Mouse (Mus musculus) spleen, adult 2 months (tissue): ENCODE measurements around the gene Plekhh2. TPM values are rescaled to one million over a fixed set of nuclear protein-coding genes. Genes with fewer than 3 reads are reported as not detected.

Experiments used
- DNase-seq, 2 experiments: peaks; one replicate each; pipeline versions ENCODE4 v3.0.0 to v3.0.0-alpha.2; 2012 to 2021; ENCODE audit warnings: low spot score in 2 of 2, low read depth in 1 of 2
- H3K27ac ChIP-seq: fragments of 200-500 bp; 2 replicates; pipeline ENCODE4 v1.5.1; 2012; ENCODE audit warnings: low read length, inconsistent platforms; ENCODE audit not compliant: insufficient read depth
- H3K27me3 ChIP-seq: fragments of 200-500 bp; 2 replicates; pipeline ENCODE4 v1.6.1; 2012; ENCODE audit warnings: mild to moderate bottlenecking, moderate library complexity, low read length, inconsistent platforms; ENCODE audit not compliant: control insufficient read depth, insufficient read depth
- H3K36me3 ChIP-seq: fragments of 200-500 bp; 2 replicates; pipeline ENCODE4 v1.6.1; 2012; ENCODE audit warnings: mild to moderate bottlenecking, low read length, inconsistent platforms; ENCODE audit not compliant: control insufficient read depth, insufficient read depth
- H3K4me1 ChIP-seq: fragments of 200-500 bp; 2 replicates; pipeline ENCODE4 v1.6.1; 2011; ENCODE audit warnings: inconsistent platforms; ENCODE audit not compliant: control insufficient read depth, insufficient read depth, insufficient read length
- H3K4me3 ChIP-seq: fragments of 200-500 bp; 2 replicates; pipeline ENCODE4 v1.5.1; 2011; ENCODE audit warnings: mild to moderate bottlenecking, inconsistent platforms; ENCODE audit not compliant: insufficient read depth, insufficient read length; ENCODE audit errors: extremely low read depth
- CTCF ChIP-seq: fragments of 200-500 bp; IDR thresholded peaks from 2 replicates; pipeline ENCODE4 v1.5.1; 2011; ENCODE audit warnings: mild to moderate bottlenecking, inconsistent platforms; ENCODE audit not compliant: insufficient read depth, insufficient read length, insufficient replicate concordance; ENCODE audit errors: extremely low read depth
- POLR2A ChIP-seq: fragments of 200-500 bp; IDR thresholded peaks from 2 replicates; pipeline ENCODE4 v1.6.1; 2011; ENCODE audit warnings: low read depth, low read length, inconsistent platforms
- WGBS: fragments of 180-500 bp; shearing (Covaris S2); methylation state at CpG from one replicate; pipeline ENCODE4 v1.1.7; 2018; 5-methylcytosine and 5-hydroxymethylcytosine counted together
- polyA plus RNA-seq: library from polyadenylated mRNA; depleted of rRNA; stranded (reverse); fragments of >200 nt; gene quantifications from 2 replicates; pipeline ENCODE4 v1.2.3, GENCODE M21; 2012

Gene Plekhh2
- polyA plus RNA-seq, 1 experiment: 1.6 TPM

- WGBS: 87% methylated on average over 5 of the region's 5 CpGs
- no peak for DNase-seq
- Histone ChIP-seq H3K4me3 (no peak overlapping the region), H3K27me3 (no peaks in the 10 kb centered on the region; the same call in 1 of the 2 replicates), H3K4me1 (no peaks in the 10 kb centered on the region), H3K27ac (no peak overlapping the region), H3K36me3 (no peaks in the 10 kb centered on the region)
- no peak for TF ChIP-seq CTCF
- TF ChIP-seq POLR2A: no peak
Observed at GRCm38 (mm10) chr17:84498639-84499038, 13.1 kb upstream of the Plekhh2 start.

DNA sequence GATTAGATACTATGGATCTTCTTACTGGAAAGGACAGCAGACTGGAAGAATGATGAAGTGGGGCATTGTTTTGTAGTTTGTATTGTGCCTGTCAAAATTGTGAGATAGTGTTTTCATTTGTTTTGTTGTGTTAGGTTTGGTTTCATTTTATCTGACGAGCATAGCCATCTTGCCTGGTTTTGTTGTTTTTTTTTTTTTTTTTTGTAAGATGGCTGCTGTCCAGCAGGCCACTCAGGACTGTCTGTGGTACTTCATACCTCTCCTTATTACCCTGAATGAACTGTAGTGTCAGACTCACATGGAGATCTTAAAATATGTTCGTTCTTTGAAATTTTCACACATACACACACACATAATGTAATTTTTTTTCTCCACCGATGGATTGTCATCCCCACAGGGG lies 9.4 kb upstream of the Plekhh2 start:
- H3K4me3 ChIP-seq: no peak overlapping the region
- H3K36me3 ChIP-seq: no peaks in the 10 kb centered on the region
- WGBS: 73% methylated on average over 3 of the region's 3 CpGs
- no peaks in the 10 kb centered on the region for H3K27me3 ChIP-seq
- DNase-seq: no peak
- H3K27ac ChIP-seq: no peak overlapping the region
- TF ChIP-seq CTCF (no peak), POLR2A (no peak)
- no peaks in the 10 kb centered on the region for H3K4me1 ChIP-seq

- DNase-seq: no peak
- Histone ChIP-seq H3K27me3 (no peaks in the 10 kb centered on the region), H3K27ac (no peak overlapping the region), H3K4me3 (no peak overlapping the region), H3K4me1 (no peaks in the 10 kb centered on the region), H3K36me3 (no peaks in the 10 kb centered on the region)
- TF ChIP-seq POLR2A (no peak), CTCF (no peak)
- WGBS: 66% methylated on average over 2 of the region's 2 CpGs
Observed at GRCm38 (mm10) chr17:84505922-84506321, 5.8 kb upstream of the Plekhh2 start.

- Histone ChIP-seq H3K36me3 (no peaks in the 10 kb centered on the region), H3K4me1 (no peaks in the 10 kb centered on the region; the same call in 1 of the 2 replicates), H3K27me3 (peaks cover 9% of the 10 kb centered on the region), H3K27ac (no peak overlapping the region), H3K4me3 (no peak overlapping the region)
- no peak for DNase-seq
- TF ChIP-seq CTCF: no peak
- no peak for TF ChIP-seq POLR2A
- WGBS: 48% methylated on average over 3 of the region's 3 CpGs
Observed at GRCm38 (mm10) chr17:84508736-84509135, 3.0 kb upstream of the Plekhh2 start.

GRCm38 (mm10) chr17:84509176-84509575 lies 2.5 kb upstream of the Plekhh2 start:
- no peak for DNase-seq
- Histone ChIP-seq H3K4me3 (no peak overlapping the region), H3K4me1 (no peaks in the 10 kb centered on the region; the same call in 1 of the 2 replicates), H3K27me3 (peaks cover 9% of the 10 kb centered on the region), H3K27ac (no peak overlapping the region), H3K36me3 (no peaks in the 10 kb centered on the region)
- TF ChIP-seq CTCF (no peak), POLR2A (no peak)
- 80% methylated on average over 4 of the region's 4 CpGs for WGBS

DNA sequence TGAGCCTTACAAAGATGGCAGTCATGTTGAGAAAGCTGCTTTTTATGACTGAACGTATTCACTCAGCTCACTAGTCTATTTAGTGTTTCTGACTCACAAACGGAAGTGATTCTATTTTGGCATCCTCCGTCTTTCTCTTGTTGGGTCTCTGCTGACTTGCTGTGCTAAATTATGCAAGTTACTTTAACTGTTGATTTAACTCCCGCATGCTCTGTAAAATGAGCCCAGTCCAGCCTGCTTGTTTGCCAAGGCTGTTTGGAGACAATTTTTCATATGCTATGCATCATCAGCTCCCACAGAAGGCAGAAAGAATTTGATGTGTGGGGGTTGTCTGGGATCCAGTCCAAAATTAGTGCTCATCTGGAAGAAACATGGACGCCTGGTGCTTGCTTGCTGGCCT lies 1.3 kb upstream of the Plekhh2 start:
- Histone ChIP-seq H3K4me3 (no peak overlapping the region), H3K36me3 (no peaks in the 10 kb centered on the region), H3K27ac (no peak overlapping the region), H3K4me1 (no peaks in the 10 kb centered on the region; the same call in 1 of the 2 replicates), H3K27me3 (peaks cover 9% of the 10 kb centered on the region)
- TF ChIP-seq POLR2A (no peak), CTCF (no peak)
- 63% methylated on average over 5 of the region's 5 CpGs for WGBS
- no peak for DNase-seq

GRCm38 (mm10) chr17:84510961-84511639 lies 595 bp upstream of the Plekhh2 start:
- H3K4me1 ChIP-seq: no peaks in the 10 kb centered on the region; the same call in 1 of the 2 replicates
- no peaks in the 10 kb centered on the region for H3K36me3 ChIP-seq
- DNase-seq: no peak
- peaks cover 9% of the 10 kb centered on the region for H3K27me3 ChIP-seq
- H3K4me3 ChIP-seq: no peak overlapping the region
- TF ChIP-seq CTCF: no peak
- TF ChIP-seq POLR2A: no peak
- 63% methylated on average over 11 of the region's 11 CpGs for WGBS
- no peak overlapping the region for H3K27ac ChIP-seq
